ENCODE assay signal across 7 mouse cellular contexts in genomic region chr1:161248685-161249084, GRCm38 (mm10). TPM values are rescaled to one million over a fixed set of nuclear protein-coding genes. Genes with fewer than 3 reads are reported as not detected.
DNase-seq lines count a peak whose midpoint lies in the region; ATAC-seq and TF ChIP-seq lines count a peak whose summit lies in the region.

No protein-coding gene starts in this region.

- no peak for ATAC-seq in forebrain, embryonic 16.5 days
- ATAC-seq in liver, embryonic 14.5 days (ENCODE audit: insufficient read depth): no peak

- H3K79me3 ChIP-seq in C2C12 (ENCODE audit: low read depth): peaks cover 62% of the 10 kb centered on the region

- no peak overlapping the region for H3ac ChIP-seq in C2C12 (ENCODE audit: control insufficient read depth, insufficient read length, low read depth)

- H3K4me2 ChIP-seq in forebrain, embryonic 16.5 days (ENCODE audit: low read length): peak overlapping the region; percentile 95
- peak overlapping the region; percentile 89 for H3K4me2 ChIP-seq in liver, embryonic 14.5 days (ENCODE audit: low read depth)

- no peaks in the 10 kb centered on the region for H3K9me3 ChIP-seq in forebrain, embryonic 16.5 days (ENCODE audit: control insufficient read depth, low read length)
- no peaks in the 10 kb centered on the region for H3K9me3 ChIP-seq in liver, embryonic 14.5 days (ENCODE audit: control insufficient read depth, low read length)

- peak; percentile 52 for DNase-seq in ES-CJ7 (ENCODE audit: low read depth, low spot score)
- DNase-seq in liver, embryonic 14.5 days (ENCODE audit: low read depth in 3 of 3, low spot score in 3 of 3): no peak
- DNase-seq in spleen, postnatal 14 days (ENCODE audit: low spot score in 2 of 2): no peak
- DNase-seq in layer of hippocampus, adult 8-10 months (ENCODE audit: low spot score in 2 of 2): no peak
- DNase-seq in left cerebral cortex, adult 11 months (ENCODE audit: low spot score): no peak

- peaks cover 74% of the 10 kb centered on the region for H3K79me2 ChIP-seq in C2C12 (ENCODE audit: control insufficient read depth, insufficient read depth)

- no peak overlapping the region for H3K27ac ChIP-seq in forebrain, embryonic 16.5 days (ENCODE audit: low read length)
- H3K27ac ChIP-seq in liver, embryonic 14.5 days: peak overlapping the region; percentile 80

- peak overlapping the region; percentile 93 for H3K4me3 ChIP-seq in C2C12 (ENCODE audit: insufficient read depth, poor library complexity, severe bottlenecking)
- no peak overlapping the region; the same call in 1 of the 2 replicates for H3K4me3 ChIP-seq in forebrain, embryonic 16.5 days (replicated peaks; ENCODE audit: low read length)
- peak overlapping the region; percentile 89 to 94 for H3K4me3 ChIP-seq in liver, embryonic 14.5 days (ENCODE audit: insufficient read depth in 1 of 2, low read depth in 2 of 2, low read length in 2 of 2)

- no peak for TF ChIP-seq CTCF in C2C12 (IDR thresholded peaks at IDR 0.05; ENCODE audit: control insufficient read depth, insufficient read depth, insufficient read length)
- TF ChIP-seq CTCF in liver, embryonic 14.5 days (IDR thresholded peaks at IDR 0.05; ENCODE audit: low read depth): no peak

- no peaks in the 10 kb centered on the region for H3K27me3 ChIP-seq in C2C12 (ENCODE audit: control insufficient read depth, insufficient read depth, insufficient read length)
- no peaks in the 10 kb centered on the region; the same call in 1 of the 2 replicates for H3K27me3 ChIP-seq in forebrain, embryonic 16.5 days (replicated peaks; ENCODE audit: control insufficient read depth, insufficient read depth, low read length)
- H3K27me3 ChIP-seq in liver, embryonic 14.5 days (ENCODE audit: control insufficient read depth, insufficient read depth, low read length): no peaks in the 10 kb centered on the region

- peaks cover 46% of the 10 kb centered on the region for H3K36me3 ChIP-seq in C2C12 (ENCODE audit: control insufficient read depth, insufficient read depth)
- H3K36me3 ChIP-seq in forebrain, embryonic 16.5 days (ENCODE audit: control insufficient read depth, insufficient read depth): peaks cover 3% of the 10 kb centered on the region; the same call in 1 of the 2 replicates
- peaks cover 27% of the 10 kb centered on the region for H3K36me3 ChIP-seq in liver, embryonic 14.5 days (replicated peaks; ENCODE audit: control insufficient read depth, insufficient read depth, low read depth)

- 52% methylated on average over 7 of the region's 7 CpGs for WGBS in forebrain, embryonic 16.5 days
- 33% methylated on average over 7 of the region's 7 CpGs for WGBS in liver, embryonic 14.5 days (ENCODE audit: insufficient replicate concordance)

- peaks cover 25% of the 10 kb centered on the region for H3K4me1 ChIP-seq in forebrain, embryonic 16.5 days (replicated peaks; ENCODE audit: control insufficient read depth, insufficient read depth, low read length)
- peaks cover 41 to 51% of the 10 kb centered on the region in 2 experiments for H3K4me1 ChIP-seq in liver, embryonic 14.5 days (replicated peaks; ENCODE audit: control insufficient read depth in 2 of 2, insufficient read depth in 2 of 2, low read length in 1 of 2)

- no peak for TF ChIP-seq EP300 in liver, embryonic 14.5 days (IDR thresholded peaks at IDR 0.05; ENCODE audit: low read depth)

- H3K9ac ChIP-seq in forebrain, embryonic 16.5 days (replicated peaks; ENCODE audit: low read depth, low read length): no peak overlapping the region
- peak overlapping the region; percentile 93 for H3K9ac ChIP-seq in liver, embryonic 14.5 days (replicated peaks)

TF ChIP-seq in C2C12, 6 proteins besides CTCF, POLR2A, EP300 and RAD21:
- TF ChIP-seq MAX (IDR thresholded peaks at IDR 0.05): no peak
- no peak for TF ChIP-seq MYOG (IDR thresholded peaks at IDR 0.05; ENCODE audit: control insufficient read depth, extremely low read depth, insufficient read length)
- no peak for TF ChIP-seq MYOD1 (IDR thresholded peaks at IDR 0.05; ENCODE audit: control insufficient read depth, insufficient read length, low read depth)
- no peak for TF ChIP-seq USF1 (IDR thresholded peaks at IDR 0.05; ENCODE audit: low read depth)
- TF ChIP-seq FOSL1 (IDR thresholded peaks at IDR 0.05; ENCODE audit: insufficient read depth, low read length, poor library complexity, severe bottlenecking): no peak
- no peak for TF ChIP-seq CEBPB (IDR thresholded peaks at IDR 0.05; ENCODE audit: low read depth)

RNA-seq across cellular contexts. Expression of gene Prdx6, which starts 2.3 kb away (rescaled TPM):
- 300 TPM for polyA plus RNA-seq in C2C12 (2012; fragmentation: generic; extraction: Trizol)
- 214 and 245 TPM in 2 replicates for polyA plus RNA-seq in forebrain, embryonic 16.5 days (2015; fragmentation: Nextera tagmentation; extraction: Ambion mirVana)
- polyA plus RNA-seq in liver, embryonic 14.5 days (2012; rRNA removed): 63.6 and 106 TPM in 2 replicates
- polyA plus RNA-seq in liver, embryonic 14.5 days (2014; fragmentation: Nextera tagmentation; extraction: Ambion mirVana): 341 and 350 TPM in 2 replicates
- 100 to 1,000 TPM; 360 to 633 (median 457) TPM for total RNA-seq in layer of hippocampus, adult 8-10 months (2022)
